Mouse (Mus musculus): ENCODE data around the gene Them7.

DNA sequence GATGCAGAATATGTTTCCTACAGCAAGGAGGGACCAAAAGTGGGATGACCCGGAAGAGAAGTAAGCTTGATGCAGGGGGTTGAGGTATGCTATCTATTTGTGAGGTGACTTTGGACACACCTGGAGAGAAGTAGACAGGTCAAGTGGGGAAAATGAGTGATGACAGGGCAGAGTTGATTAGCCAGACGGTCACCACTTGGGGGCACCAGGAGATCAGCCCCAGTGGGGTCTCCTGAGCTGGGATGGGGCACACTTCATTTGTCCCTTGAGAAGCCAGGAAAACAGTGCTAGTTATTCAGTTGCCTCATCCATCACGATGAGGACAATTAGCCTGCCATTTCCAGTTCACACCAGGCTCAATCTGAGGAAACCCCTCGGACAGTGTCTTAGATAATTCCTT is 143.5 kb downstream of the Them7 start:
- TF ChIP-seq CTCF (IDR thresholded peaks at IDR 0.05; ENCODE audit: low read depth, low read length) (no peak), GATA1 (IDR thresholded peaks at IDR 0.05; ENCODE audit: borderline replicate concordance, low read length) (no peak), TAL1 (conservative IDR thresholded peaks at IDR 0.05; ENCODE audit: low read depth, low read length) (no peak), GATA2 (IDR thresholded peaks at IDR 0.05; ENCODE audit: borderline replicate concordance, low read depth, low read length) (no peak), POLR2AphosphoS5 (IDR thresholded peaks at IDR 0.05; ENCODE audit: insufficient replicate concordance, low read depth, low read length) (no peak)
